Mouse (Mus musculus) brain, adult 2 months (tissue): Measurements from ENCODE around the gene Prim2.

Source experiments
- DNase-seq: peaks from one replicate; pipeline ENCODE4 v3.0.0; 2011; ENCODE audit warnings: low read depth, low spot score

The Prim2 gene

GRCm38 (mm10) chr1:33494524-33495202 is 174.9 kb downstream of the Prim2 start:
- DNase-seq = peak; percentile 39

GRCm38 (mm10) chr1:33490220-33490619 is 179.4 kb downstream of the Prim2 start:
- DNase-seq = no peak

GRCm38 (mm10) chr1:33488372-33488771 is 181.2 kb downstream of the Prim2 start:
- no peak for DNase-seq

GRCm38 (mm10) chr1:33483746-33484145 is 185.8 kb downstream of the Prim2 start:
- DNase-seq = no peak

GRCm38 (mm10) chr1:33480382-33480781 is 189.2 kb downstream of the Prim2 start:
- peak; percentile 29 for DNase-seq

GRCm38 (mm10) chr1:33471069-33471468 is 198.5 kb downstream of the Prim2 start:
- no peak for DNase-seq

GRCm38 (mm10) chr1:33470222-33470621 is 199.4 kb downstream of the Prim2 start:
- DNase-seq = no peak

- DNase-seq = no peak
Measured at GRCm38 (mm10) chr1:33464234-33464633, 205.4 kb downstream of the Prim2 start.

- DNase-seq = no peak
Measured at GRCm38 (mm10) chr1:33460703-33461102, 208.9 kb downstream of the Prim2 start.

GRCm38 (mm10) chr1:33460262-33460661 is 209.3 kb downstream of the Prim2 start:
- peak; percentile 53 for DNase-seq

GRCm38 (mm10) chr1:33458950-33459349 is 210.6 kb downstream of the Prim2 start:
- no peak for DNase-seq

- DNase-seq = peak; percentile 50
Measured at GRCm38 (mm10) chr1:33454251-33454650, 215.3 kb downstream of the Prim2 start.

- no peak for DNase-seq
Measured at GRCm38 (mm10) chr1:33453299-33453698, 216.3 kb downstream of the Prim2 start.

GRCm38 (mm10) chr1:33447179-33447578 is 222.4 kb downstream of the Prim2 start:
- no peak for DNase-seq

- DNase-seq = no peak
Measured at GRCm38 (mm10) chr1:33436167-33436566, 233.4 kb downstream of the Prim2 start.
